Mouse (Mus musculus) liver, adult (tissue): Measurements from ENCODE around the gene Slc25a13.

Experiments used
- GATA4 ChIP-seq: IDR thresholded peaks from 2 replicates; pipeline ENCODE4 v1.6.1; 2014; ENCODE audit warnings: mild to moderate bottlenecking, low read length; ENCODE audit not compliant: insufficient replicate concordance

The Slc25a13 gene

GRCm38 (mm10) chr6:6053946-6054345, 163.0 kb downstream of the Slc25a13 start:
- TF ChIP-seq GATA4: no peak

- no peak for TF ChIP-seq GATA4
Observed at GRCm38 (mm10) chr6:6052696-6053095, 164.3 kb downstream of the Slc25a13 start.

DNA sequence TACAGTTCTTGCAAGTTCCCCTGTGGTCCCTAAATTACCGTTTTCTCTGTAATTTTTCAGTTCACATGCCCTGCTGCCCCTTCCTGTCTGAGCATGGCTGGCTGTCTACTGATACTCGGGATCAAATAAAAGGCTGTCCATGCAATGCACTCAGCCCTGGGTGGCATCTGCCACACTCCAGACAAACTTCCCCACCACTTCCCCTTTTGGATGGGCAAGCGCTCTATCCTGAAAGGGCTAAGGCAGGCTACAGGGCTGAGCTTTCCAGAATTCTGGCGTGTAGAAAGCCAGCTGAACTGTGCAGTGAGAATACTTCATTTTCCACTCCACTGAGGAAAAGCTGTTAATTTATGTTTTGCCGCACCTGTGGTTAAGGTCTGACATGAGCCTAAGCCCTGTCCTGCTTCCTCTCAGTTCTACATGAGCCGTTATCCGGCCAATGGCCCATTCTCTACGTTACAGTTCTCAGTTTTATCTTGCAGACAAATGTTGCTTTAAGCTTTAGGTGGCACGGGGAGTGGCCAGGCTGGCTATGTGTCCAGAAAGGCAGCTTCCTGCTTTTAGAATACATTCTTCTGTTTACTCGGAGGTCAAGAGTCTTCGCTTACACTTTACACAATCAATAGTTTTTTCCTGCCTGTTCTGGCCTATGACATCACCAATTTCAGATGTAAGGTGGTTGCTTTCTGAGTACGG, 170.1 kb downstream of the Slc25a13 start:
- no peak for TF ChIP-seq GATA4

DNA sequence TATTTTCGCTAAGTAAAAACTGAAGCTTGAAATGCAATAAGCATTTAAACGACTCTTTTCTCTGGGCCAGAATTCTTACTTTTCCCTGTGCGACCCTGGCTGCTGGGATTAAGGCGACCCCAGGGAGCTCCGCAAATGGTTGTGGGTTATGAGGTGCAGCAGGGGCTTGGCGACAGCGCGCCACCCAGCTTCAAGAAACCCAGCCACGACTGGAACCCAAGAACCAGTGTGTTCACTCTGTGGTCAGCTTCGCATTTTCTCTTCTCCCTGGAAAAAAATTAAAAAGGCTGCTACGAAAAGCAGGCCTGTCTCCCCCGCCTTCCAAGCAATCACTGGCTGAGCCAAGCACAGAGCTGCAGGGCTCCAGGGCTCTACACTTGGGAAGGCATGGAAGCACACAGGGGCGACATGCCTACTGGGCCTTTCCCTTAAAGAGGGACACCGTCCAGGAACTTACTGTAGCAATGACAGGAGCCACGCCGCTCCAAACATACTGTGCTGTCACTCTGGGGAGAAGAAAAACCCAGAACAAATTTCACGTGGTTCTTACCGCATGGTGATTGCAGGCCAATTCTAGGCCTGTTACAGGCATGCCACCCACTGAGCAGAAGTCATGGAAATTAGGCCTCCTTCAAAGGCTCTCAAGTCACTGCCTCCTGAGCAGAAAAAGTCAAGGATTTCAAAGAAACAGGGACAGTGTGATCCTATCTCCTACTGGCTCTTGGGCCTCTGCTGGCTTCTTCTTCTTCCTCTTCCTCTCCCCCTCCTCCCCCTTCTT, 178.0 kb downstream of the Slc25a13 start:
- no peak for TF ChIP-seq GATA4

- TF ChIP-seq GATA4: no peak
Observed at GRCm38 (mm10) chr6:6027664-6028063, 189.3 kb downstream of the Slc25a13 start.

GRCm38 (mm10) chr6:6023976-6024375, 193.0 kb downstream of the Slc25a13 start:
- no peak for TF ChIP-seq GATA4

DNA sequence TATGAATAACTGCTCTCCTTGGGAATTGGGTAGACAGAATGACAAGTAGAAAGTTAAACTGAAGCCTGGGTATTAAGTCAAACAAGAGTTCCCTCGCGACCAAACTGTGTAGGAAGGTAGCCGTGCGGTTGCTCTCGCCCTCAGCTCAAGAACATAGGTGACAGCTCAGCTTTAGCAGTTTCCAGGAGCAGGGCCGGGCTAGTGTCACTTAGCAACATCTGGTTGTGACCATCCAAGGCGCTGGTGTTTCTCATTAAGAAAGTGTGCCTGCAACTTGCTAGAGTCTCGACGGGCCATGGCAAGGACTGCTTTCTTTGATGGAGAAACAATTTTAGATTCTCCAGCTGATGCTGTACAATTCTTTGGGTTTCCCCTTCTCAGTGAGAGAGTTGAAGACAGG, 200.0 kb downstream of the Slc25a13 start:
- TF ChIP-seq GATA4: no peak

GRCm38 (mm10) chr6:6015616-6016015, 201.4 kb downstream of the Slc25a13 start:
- no peak for TF ChIP-seq GATA4

GRCm38 (mm10) chr6:6011364-6011763, 205.6 kb downstream of the Slc25a13 start:
- TF ChIP-seq GATA4: no peak

- TF ChIP-seq GATA4: no peak
Observed at GRCm38 (mm10) chr6:6005762-6006431, 211.1 kb downstream of the Slc25a13 start.

DNA sequence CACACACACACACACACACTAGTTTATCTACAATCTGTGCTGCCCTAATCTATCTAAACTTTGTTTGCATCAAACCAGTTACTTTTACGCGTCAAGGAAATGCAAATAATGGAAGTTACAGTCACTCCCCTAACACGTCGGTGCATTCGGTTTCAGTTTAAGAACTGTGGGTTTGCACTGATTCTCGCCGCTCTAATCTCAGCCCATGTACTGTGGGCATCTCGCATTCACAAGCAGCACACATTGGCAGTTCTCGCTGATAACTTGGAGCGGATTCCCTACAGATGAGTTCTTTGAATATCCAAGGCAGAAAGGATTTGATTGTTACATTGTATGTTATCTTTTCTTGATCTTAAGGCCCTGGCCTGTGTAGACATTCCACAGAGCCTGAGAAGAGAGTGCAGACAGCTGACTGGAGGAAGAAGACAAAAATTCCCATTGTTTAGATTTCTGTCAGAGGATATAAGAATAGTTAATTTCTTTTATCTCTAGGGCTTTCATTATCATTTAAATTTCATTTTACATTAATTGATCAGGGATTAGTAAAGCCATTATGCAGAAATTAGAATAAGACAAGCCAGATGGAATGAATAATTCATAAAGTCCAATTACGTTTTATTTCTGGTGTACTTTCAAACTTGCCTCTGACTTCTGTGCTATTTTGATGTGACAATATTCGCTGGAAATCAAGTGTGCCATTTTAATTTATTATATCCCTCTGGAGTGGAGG, 212.1 kb downstream of the Slc25a13 start:
- no peak for TF ChIP-seq GATA4

DNA sequence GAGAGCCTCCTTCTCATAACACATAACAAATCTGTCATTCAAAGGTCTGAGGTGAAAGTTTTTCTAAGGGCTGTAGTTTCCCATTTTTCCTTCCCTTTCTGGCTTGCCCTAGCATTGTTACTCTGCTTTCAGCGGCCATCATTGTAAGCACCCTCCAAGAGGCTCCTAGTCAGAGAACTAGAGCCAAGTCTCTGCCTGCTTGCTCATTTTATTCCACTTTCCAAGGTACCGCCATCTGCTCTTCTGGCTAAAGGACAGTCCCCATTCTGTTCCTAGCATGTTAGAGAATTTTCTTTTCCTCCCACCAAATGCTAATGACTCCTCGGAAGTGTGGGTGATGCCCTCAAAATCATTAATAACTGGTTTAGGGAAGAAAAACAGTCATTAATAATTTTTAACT, 214.9 kb downstream of the Slc25a13 start:
- no peak for TF ChIP-seq GATA4

DNA sequence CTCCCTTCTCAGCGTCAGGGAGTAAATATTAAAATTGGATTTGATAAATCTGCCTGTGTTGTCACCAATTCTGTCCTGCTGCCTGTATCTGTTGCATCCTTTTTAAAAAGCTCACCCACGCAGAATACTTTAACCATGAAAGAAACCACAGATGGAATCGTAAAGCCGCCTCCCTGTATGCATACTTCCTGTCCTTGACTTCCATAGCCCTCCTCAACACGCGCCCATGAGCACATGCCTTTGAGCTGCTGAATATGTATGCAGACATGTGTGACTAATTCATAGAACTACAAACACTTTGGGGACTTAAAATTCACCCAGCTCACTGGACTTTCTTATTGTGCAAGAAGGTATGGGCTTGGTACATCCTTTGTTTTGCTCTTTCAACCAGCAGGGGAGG, 219.4 kb downstream of the Slc25a13 start:
- TF ChIP-seq GATA4: no peak

- TF ChIP-seq GATA4: no peak
Observed at GRCm38 (mm10) chr6:5993056-5993455, 223.9 kb downstream of the Slc25a13 start.
